Mouse (Mus musculus): ENCODE measurements around the gene Nit1.
"Not testable (repeated sequence)": the region's sequence is repeated elsewhere in the genome, so short reads cannot be mapped to it uniquely, and the experiment has no call there.

Gene Nit1

DNA sequence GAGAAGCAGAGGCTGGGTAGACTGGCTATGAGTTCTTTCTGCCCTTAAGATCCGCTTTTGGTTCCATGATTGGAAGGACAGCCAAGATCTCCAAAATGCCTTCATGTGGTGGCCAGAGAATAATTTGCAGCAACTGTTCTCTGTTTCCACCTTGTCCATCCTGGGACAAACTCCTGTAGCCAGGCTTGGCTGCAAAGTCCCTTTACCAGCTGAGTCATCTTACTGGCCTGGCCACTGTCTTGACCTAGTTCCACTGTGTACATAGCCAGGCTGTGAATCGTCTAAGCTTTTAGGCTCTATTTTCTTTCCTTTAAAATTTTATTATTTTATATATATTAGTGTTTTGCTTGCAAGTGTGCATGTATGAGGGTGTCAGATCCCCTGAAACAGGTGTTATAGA is 3.8 kb upstream of the Nit1 start:
- peak; percentile 26 for DNase-seq (ENCODE audit: low spot score)

DNA sequence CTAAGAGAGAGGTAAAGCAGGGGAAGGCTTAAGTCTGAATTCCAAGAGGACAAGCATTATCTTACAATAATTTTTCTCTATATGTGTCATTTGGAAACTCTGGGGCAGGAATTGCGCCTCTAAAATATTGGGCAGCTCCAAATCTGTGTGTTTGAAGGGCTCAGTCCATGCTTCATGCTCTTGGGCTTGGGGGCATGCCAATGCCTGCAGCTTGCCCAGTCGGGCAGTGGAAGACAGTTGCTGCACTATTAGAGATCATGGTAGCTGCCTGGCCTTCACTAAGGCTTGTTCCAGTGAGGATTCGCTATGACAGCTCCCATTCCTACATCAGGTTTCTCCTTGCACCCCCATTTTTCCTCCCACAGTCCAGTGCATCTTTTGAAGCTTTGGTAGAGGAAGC is 3.2 kb upstream of the Nit1 start:
- no peak for DNase-seq (ENCODE audit: low spot score)

DNA sequence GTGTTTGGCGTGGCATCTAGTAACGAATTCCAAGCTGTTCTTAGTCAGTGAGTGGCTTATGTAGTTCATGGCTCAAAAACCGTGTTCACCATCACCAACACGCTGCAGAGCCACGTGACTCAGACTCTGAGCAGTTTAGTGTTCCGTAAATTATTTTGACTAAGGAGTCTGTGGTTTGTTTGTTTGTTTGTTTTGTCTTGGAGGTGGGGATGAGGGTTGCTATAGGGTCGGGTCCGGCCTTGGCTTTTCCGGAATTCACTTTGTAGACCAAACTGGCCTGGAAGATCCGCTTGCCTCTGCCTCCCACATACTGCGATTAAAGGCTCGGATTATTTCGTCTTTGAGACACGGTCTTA is 627 bp upstream of the Nit1 start:
- peak; percentile 23 for DNase-seq (ENCODE audit: low spot score)

DNA sequence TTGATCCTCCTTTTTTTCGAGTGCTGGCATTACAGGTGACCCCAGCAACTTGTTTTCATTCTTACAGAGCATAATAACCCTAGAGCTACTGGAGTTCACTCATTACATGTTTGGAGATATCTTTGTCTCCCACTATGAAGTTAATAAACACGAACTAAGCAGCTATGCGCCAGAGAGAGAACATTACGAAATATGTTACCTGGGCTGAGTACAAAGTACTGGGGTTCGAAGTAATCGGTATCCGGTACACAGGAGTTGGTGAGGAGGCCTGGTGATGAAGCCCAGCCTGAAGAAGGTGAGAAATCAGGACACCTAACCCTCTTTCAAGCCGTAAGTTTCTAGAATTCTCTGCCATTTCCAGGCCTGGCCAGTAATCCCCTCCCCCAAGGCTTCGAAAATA is 731 bp downstream of the Nit1 start:
- DNase-seq (ENCODE audit: low spot score): peak; percentile 33

DNA sequence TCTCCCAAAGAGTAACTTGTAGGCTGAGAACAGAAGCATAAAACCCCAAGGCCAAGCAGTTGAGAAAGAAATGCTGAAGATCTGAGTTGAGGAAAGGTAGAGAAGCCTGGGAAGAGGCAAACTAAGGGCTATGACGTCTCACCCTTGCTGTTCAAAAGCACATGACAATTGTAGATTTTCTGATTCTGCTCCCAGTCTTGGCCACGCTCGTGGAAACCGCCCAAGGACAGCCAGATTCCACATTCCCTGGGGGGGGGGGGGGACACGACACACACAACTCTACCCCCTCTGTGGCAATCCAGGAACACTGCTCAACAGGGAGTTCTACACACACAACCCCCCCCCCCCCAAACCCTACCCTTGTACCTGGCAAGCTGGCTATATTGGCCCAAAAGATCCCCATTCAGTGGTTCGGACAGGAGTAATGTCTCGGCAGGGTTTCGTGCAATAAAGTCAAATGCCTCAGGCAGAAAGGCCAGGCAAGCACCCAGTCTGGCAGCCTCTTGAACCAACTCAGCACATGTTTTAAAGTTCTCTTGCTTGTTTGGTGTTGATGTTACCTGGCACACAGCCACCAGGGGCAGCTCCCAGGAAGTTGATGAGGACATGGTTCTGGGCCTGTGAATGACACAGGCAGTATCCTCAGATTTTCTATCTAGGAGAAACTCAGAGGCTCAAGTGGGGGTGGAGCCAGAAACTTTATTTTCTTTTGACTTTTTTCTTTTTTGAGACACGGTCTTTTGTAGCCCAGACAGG is 1.3 kb downstream of the Nit1 start:
- DNase-seq (ENCODE audit: low spot score): peak; percentile 50

DNA sequence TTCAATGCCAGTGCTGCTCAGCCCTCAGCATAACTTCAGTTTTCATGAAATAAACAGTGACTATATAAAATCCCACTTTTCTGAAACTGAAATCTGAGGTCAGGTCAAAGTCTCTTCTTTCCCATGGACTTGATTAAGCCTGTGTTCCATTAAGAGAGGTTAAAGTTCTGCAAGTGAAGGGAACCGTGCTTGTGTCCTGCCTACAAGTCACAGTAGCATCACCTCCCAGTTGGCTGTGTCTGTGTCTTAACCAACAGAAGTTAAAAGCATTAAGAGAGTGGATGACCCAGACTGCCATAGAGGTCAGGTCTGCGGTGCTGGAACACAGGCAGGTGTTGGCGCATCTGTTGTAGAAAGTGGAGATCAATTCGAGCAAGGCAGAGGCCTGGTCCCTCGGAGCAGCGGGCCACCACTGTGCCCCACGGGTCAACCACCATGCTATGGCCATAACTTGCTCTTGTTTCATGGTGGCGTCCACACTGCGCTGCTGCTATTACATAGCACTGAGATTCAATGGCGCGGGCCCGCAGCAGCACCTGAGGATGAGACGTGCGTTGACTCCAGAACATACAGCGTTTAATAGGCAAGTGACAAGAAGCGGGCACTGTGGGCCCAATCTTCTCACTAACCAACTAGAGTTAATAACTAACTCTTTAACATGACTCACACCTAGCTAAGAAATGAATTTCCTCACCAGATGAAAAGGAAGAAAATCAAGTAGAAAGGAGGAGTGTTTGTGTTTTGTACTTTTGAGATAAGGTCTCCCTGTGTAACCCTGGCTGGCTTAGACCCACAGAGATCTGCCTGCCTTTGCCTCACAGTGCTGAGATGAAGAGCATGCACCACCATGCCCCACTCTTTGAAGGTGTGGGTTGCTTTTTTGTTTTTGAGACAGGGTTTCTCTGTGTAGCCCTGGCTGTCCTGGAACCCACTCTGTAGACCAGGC is 2.9 kb downstream of the Nit1 start:
- no peak for DNase-seq (ENCODE audit: low spot score)

DNA sequence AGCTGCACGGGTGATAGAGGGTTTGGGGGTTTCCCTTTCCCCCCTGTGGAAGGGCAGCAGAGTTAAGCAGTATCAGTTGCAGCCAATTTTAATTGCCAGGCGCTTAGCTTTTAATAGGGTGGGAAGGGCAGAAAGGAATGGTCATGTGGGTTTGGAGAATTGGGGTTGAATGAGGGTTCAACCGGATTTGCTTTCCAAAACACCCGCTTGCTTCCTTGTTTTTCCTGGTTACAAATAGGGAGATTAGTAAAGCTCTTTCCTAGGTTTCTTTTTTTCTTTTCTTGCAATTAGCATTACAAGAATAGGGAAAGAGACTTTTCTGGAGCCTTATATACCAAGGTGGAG is 15.3 kb downstream of the Nit1 start:
- no peak for DNase-seq (ENCODE audit: low spot score)

DNA sequence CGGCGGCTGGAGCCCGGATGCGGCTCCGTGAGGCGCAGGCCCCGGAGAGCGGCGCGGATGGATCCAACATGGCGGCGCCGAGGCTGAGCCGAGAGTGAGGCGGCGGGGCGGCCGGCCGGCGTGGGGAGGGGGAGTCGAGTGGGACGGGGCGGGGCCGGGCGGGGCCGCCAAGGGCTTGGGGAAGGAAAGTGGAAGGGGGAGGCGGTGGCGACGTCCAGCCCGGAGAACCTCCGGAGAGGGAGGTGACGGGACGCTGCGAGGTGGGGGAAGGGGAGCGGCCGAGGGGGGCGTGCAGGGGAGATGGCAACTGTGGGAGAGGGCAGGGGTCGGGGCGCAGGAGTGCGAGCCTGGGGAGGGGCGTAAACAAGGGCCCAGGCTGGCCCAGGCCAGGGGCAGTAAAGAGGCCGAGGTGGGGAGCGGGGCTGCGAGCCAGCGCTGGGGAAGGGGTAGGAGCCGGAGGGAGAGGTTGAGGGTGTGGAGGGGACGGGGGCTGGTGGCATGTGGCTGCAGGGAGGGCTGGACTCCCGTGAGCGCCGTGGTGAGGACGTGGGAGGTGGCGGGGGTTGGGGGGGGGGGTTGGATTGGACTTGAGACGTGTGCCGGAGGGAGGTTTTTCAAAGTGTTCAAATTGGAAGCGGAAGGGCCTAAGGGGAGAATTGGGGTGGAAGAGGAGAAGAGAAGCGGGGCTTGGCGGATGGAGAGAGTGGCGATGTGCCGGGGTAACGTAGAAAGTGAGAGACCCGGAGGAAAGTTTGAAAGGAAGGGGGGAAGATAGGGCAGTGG is 15.8 kb downstream of the Nit1 start:
- peak; percentile 94 for DNase-seq (ENCODE audit: low spot score)

DNA sequence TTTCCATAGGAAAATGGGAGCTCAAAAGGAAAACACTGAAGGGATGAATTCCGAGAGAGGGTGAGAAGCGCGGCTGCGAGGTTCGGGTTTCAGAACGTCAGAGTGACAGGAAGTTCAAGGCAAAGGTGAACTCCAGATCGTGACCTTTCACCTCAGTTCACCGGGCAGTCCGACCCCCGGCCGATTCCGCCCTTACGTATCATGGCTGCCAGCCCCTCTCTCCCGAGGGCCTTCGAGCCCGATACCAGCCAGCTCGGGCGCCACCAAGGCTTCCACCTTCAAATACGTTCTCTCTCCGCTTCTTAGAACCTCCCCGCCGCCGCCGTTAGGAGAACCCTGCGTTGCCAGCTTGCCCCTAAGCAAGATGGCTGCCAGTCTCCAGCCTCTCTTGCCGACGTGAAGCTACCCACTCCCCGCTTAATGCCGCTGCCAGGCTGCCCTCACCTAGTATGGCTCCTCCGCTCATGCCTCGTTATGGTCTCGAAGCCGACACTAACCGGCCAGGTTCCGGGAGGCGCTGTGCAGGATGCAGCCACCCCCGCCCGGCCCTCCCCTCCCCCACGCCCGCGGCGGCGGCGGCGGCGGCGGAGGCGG is 16.5 kb downstream of the Nit1 start, which contains the start of gene Dedd:
Gene Dedd, plus strand, starts transcription at position 307 of the 594 bp plus-strand sequence.
- peak; percentile 97 for DNase-seq (ENCODE audit: low spot score)

DNA sequence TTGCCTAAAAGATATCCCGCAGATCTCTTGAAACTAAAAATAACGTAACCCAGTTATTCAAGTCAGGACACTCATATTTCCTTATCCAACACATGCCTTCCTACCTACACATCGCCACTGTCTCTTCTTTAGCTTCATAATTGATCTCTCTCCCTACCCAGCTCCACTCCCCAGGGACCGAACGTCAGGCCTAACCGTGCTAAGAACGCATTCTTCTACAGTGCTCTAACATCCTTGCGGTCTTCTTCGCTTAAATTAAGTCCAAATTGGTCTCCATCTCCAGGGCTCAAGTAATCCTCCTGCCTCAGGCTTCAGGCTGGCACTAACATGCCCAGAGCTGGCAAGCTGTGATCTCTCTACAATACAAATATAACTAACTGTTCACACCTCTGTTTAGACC is 17.2 kb downstream of the Nit1 start:
- no peak for DNase-seq (ENCODE audit: low spot score)

DNA sequence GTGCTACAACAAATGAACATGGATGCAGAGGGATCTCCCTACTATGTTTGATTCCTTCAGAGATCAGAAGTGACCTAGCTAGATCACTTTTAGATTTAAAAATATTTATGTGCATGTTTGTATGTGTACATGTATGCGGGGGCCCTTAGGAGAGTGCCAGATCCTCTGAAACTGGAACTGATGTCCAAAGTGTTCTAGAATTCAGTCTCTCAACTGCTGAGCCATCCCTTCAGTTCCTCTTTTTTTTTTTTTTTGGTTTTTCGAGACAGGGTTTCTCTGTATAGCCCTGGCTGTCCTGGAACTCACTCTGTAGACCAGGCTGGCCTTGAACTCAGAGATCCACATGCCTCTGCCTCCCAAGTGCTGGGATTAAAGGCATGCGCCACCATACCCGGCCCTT is 18.9 kb downstream of the Nit1 start:
- DNase-seq (ENCODE audit: low spot score): not testable (repeated sequence)

DNA sequence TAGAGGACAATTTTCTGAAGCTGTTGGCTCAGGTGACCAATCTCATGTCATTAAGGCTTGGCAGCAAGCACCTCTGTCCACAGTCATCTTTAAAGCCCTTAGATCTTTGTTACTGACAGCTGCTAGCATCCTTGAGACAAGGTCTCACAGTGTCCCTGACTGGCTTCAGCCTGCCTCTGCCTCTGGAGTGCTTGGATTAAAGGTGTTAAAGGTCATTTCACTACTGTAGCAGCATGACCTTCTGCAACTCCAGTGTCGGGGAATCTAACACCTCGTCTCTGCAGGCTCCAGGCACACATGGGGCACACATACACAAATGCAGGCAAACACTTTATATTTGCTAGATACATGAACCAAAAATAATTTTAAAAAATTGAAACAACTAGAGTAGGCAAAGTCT is 19.9 kb downstream of the Nit1 start:
- DNase-seq (ENCODE audit: low spot score): no peak

DNA sequence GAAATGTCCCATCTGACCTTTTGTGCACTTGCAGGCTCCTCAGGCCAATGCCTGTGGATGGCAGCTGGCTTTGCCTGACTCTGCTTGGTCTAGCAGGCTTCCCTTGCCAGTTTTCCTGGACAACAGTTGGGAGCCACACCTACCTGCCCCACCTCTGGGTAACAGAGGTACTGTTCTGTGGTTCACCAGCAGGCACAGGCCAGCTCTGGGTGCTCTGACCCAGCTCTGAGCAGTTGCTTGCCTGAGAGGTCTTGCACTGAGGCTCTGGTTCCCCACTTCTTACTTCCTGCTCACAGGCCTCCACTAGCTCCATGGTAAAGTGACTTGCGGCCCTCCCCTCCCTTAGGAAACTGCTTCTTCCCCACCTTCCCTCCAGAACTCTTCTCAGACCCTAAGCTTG is 23.4 kb downstream of the Nit1 start:
- no peak for DNase-seq (ENCODE audit: low spot score)

DNA sequence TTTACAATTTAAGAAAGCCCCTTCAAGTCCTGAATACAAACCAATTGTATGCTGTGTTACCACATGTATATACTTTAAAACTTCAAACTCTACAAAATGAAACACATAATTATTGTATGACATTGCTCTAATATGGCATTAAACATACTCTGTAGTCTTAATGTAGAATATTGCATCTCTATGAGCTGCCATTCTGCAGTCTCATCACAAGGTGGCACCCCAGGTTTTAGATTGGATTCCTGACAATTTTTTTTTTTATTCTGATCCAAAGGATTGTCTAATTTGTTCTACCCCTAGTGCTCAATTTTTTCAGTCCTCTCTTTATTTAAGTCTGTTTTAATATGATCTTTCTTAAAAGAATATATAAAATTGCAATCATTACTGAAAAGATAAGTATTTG is 24.0 kb downstream of the Nit1 start:
- DNase-seq (ENCODE audit: low spot score): no peak

DNA sequence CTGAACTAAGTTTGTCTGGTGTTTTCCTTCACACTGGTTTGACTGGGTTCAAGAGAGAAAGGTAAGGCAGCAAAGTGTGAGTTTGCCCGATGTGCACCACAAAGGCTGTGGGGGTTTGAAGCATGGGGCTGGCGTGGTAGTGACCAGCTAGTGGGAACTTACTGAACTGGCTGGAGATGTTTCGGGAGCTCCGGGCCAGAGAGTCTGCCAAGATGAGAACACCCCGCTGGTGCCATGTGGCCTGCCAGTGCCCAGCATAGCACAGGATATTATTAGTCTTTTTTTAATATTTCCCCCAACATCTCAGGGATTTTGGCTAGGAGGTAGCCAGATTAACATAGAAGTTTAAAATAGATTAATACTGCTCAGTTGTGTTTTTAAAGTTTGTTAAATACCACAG is 25.3 kb downstream of the Nit1 start:
- DNase-seq (ENCODE audit: low spot score): no peak

DNA sequence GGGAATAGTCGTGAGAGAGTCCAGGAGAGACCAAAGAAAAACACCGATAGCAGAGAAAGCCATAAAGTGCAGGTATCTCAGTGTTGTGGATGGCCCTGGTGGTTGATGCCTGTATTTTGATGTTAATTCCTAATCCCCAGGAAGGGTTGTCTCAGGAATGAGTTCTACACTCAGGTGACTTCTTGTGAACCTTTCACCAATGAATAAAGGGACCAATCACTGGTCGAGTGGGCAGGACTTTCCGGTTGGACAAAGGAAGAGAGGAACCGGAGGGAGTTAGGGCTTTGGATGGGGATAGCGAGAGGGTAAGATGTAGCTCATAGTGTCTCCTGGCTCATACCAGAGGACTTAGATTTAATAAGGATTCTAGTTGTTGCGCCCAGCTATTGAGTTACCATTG is 25.7 kb downstream of the Nit1 start:
- no peak for DNase-seq (ENCODE audit: low spot score)

DNA sequence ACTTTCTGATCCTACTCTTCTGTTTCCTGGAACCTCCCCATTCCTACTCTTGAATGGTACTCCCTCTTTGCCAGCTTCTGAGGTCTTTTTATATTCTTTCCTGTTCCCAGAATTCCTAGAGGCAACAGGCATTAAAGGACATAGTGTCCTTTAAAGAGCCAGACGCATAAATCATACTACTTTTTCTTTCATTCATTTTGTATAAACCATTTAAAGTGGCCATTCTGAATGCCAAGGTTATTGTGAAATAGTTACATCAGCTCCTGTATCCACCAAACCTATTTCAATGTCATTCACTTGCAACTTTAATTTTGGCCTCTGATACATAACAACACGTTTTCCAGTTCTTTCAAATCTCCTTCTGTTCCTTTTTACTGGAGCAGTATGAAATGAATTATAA is 36.1 kb downstream of the Nit1 start:
- DNase-seq (ENCODE audit: low spot score): no peak

DNA sequence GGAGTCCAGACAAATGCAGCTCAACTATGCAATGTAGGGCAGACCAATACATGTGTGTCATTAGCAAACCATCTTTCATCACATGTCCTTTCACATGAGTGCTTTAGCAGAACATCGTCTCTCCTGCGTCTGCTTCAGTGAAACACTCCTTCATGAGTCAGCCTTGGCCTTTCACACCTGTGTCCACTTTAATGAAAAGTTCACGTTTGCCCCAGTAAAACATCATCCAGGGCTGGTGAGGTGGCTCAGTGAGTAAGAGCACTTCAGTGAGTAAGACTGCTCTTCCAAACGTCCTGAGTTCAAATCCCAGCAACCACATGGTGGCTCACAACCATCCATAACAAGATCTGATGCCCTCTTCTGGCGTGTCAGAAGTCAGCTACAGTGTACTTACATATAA is 39.3 kb downstream of the Nit1 start:
- DNase-seq (ENCODE audit: low spot score): not testable (repeated sequence)

DNA sequence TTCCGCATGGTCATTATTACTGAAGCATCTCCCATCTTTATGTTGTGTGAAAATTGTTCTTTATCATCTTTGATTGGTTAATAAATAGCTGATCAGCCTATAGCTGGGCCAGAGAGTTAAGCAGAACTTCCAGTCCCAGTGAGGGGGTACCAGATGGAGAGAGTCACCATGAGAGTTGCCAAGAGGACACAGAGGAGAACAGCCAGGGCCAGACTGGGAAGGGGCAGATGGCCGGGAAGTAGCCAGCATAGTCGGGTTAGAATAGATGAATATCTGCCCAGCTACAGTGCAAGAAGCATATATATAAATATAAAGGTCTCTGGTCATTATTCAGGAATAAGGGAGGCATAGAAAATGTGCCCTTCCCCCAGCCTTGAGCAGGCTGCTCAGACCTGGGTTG is 47.2 kb downstream of the Nit1 start:
- DNase-seq (ENCODE audit: low spot score): no peak

DNA sequence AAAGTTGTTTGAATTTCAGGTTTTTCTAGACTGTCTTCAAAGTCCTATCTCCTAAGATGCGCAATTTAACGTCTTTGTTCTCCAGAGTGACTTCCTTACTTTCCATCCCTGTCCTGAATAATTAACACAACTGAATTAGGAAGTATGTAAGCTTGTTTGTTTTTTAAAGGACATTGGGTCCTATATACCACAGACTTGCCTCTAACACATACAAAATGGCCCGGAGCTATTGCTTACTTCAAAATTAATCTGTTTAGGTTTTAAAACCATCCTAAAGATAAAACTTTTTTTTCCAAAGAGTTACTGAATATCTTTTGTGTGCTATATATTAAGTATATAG is 50.4 kb downstream of the Nit1 start:
- DNase-seq (ENCODE audit: low spot score): no peak

DNA sequence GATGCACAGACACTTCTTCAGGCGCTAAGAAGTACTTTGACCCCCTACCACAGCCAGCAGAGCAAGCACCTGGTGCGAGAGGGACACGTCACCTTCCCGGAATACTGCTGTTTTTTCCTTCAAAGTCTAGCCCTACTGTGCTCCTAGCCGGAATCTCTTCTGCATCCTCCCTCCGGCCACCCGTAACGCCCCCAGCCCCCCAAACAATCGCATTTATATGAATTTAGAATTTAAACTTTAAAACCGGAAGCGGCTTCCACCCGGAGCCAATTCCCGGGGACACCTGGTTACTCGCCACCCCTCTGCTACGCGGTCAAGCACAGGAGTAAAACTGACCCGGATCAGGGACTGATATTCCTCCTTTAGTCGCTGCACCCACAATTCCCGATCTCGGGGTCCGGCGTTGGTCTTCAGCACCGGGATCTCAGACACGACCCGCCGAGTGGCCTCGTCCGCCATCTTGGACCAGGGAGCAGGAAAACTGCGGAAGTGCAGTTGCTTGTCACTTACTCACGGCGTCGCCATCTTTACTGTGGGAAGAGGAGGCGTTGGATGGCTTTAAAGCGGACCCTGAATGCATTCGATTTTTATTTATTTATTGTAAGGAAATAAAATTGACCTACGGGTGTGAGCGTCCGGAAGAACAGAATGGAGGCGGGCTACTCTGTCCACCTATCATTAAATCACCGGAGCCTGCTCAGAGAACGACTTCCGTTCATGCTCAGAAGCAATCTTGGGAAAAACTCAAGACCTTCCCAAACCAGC is 51.0 kb downstream of the Nit1 start, which contains the start of gene Ufc1:
Gene Ufc1, minus strand, starts transcription at position 727 of the 765 bp plus-strand sequence.
- DNase-seq (ENCODE audit: low spot score): peak; percentile 86

DNA sequence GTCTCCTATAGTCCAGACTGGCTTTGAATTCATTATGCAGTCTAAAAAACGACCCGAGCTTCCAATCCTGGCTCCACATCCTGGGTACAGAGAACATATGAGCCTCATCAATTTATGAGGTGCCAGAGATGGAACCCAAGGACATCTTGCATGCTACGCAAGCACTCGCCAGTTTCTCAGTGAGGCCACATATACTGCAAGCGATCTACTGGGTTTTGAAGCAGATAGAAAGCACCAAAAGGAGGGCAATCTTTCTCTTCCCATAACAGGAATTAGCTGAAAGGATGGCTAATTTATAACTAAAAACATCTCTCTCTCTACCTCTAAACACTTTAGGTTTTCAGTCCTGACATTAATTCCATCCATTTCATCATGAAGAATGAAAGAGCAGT is 51.5 kb downstream of the Nit1 start:
- no peak for DNase-seq (ENCODE audit: low spot score)

Data from yolk sac, embryonic 10.5 days (tissue).